Comparison of ENCODE assay signal across 23 mouse cellular contexts in the genomic region with DNA sequence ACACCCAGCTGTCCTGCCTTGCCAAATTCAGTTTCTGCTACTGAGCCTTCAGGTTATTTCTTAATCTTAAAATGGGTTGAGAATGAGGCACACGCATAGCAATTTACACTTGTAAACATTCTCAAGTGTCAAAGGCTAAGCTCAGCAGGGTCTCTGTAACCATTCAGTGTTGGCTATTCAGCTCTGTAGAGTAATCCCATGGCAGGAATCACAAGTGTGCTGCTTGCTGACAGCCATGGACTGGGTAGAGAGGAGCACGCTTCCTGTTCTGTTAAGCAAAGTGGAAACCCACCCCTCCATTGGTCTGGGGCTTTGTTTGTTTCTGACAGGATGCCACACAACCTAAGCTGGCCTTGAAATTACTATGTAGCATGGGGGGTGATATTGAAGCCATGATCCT.
"Had no signal": no experiment of that assay in that cellular context is flagged by ENCODE, and none has a peak within 500 bp of the region (broad histone marks: within the 10 kb centered on the region; RNA-seq: fewer than 3 reads in every experiment).

No protein-coding gene starts in this region.

- H3K27me3 ChIP-seq: liver, embryonic 13.5 days; megakaryocyte, embryonic 14.5 days; stomach, embryonic 15.5 days had no signal

- H3K9me3 ChIP-seq: liver, embryonic 13.5 days; megakaryocyte, embryonic 14.5 days; midbrain, embryonic 10.5 days; midbrain, embryonic 13.5 days; stomach, embryonic 15.5 days had no signal

- ATAC-seq: intestine, embryonic 16.5 days; midbrain, embryonic 13.5 days; midbrain, embryonic 16.5 days had no signal

- H3K4me1 ChIP-seq: liver, embryonic 13.5 days; stomach, embryonic 15.5 days had no signal

- H3K9ac ChIP-seq: liver, embryonic 13.5 days; lung, embryonic 14.5 days; midbrain, embryonic 13.5 days; stomach, embryonic 15.5 days had no signal

- H3K27ac ChIP-seq: layer of hippocampus, adult 2 months; left cerebral cortex, adult 2 months; liver, embryonic 13.5 days; midbrain, embryonic 10.5 days; midbrain, embryonic 13.5 days; stomach, embryonic 15.5 days had no signal

- H3K36me3 ChIP-seq: liver, embryonic 13.5 days; stomach, embryonic 15.5 days had no signal

- H3K4me2 ChIP-seq: liver, embryonic 13.5 days; lung, embryonic 14.5 days; midbrain, embryonic 13.5 days; stomach, embryonic 15.5 days had no signal

- DNase-seq: kidney, adult 18-20 months; kidney, adult 9 months; kidney, postnatal 25 days; layer of hippocampus, adult 9-11 months; layer of hippocampus, postnatal 36 days; liver, embryonic 13.5 days; lung, embryonic 14.5 days; lung, postnatal 10 days; lung, postnatal 36 days; retina, postnatal 1 day; right cerebral cortex, postnatal 25 days; spleen, adult 18-20 months; thymus, adult 18-20 months; thymus, postnatal 14 days had no signal

- H3K4me3 ChIP-seq: layer of hippocampus, adult 2 months; left cerebral cortex, adult 2 months; liver, embryonic 13.5 days; megakaryocyte, embryonic 14.5 days; midbrain, embryonic 10.5 days; midbrain, embryonic 13.5 days; myocyte; stomach, embryonic 15.5 days had no signal
